Mouse (Mus musculus): Measurements from ENCODE around the gene Olfr689.
"Not testable (repeated sequence)": the region's sequence is repeated elsewhere in the genome, so short reads cannot be mapped to it uniquely, and the experiment has no call there.

Olfr689 gene

GRCm38 (mm10) chr7:105310865-105311264, at the start of gene Olfr689:
TSS of gene Olfr689 (plus strand) at chr7:105311165.
- DNase-seq, result no peak

GRCm38 (mm10) chr7:105272426-105272825, 38.5 kb upstream of the Olfr689 start:
- no peak for DNase-seq

- DNase-seq, result no peak
These were observed 23.2 kb upstream of the Olfr689 start, which contains the start of gene Olfr688 for GRCm38 (mm10) chr7:105287795-105288194. TSS of gene Olfr688 (plus strand) at chr7:105288095.

GRCm38 (mm10) chr7:105290051-105290450, 20.9 kb upstream of the Olfr689 start:
- no peak for DNase-seq

GRCm38 (mm10) chr7:105325302-105325701, 14.3 kb downstream of the Olfr689 start:
- DNase-seq, result no peak

- no peak for DNase-seq
These were observed 23.0 kb downstream of the Olfr689 start, which contains the start of gene Olfr690 for GRCm38 (mm10) chr7:105334004-105334403. TSS of gene Olfr690 (minus strand) at chr7:105334104.

- DNase-seq, result no peak
These were observed 31.2 kb downstream of the Olfr689 start, which contains the start of gene Olfr691 for GRCm38 (mm10) chr7:105342170-105342569. TSS of gene Olfr691 (minus strand) at chr7:105342270.

GRCm38 (mm10) chr7:105342752-105343151, 31.8 kb downstream of the Olfr689 start:
- no peak for DNase-seq

- not testable (repeated sequence) for DNase-seq
These were observed 45.1 kb downstream of the Olfr689 start for GRCm38 (mm10) chr7:105356064-105356463.

- not testable (repeated sequence) for DNase-seq
These were observed 45.5 kb downstream of the Olfr689 start for GRCm38 (mm10) chr7:105356487-105356886.

- no peak for DNase-seq
These were observed 50.7 kb downstream of the Olfr689 start for GRCm38 (mm10) chr7:105361713-105362112.

GRCm38 (mm10) chr7:105367268-105367667, 56.3 kb downstream of the Olfr689 start:
- DNase-seq, result no peak

- DNase-seq, result no peak
These were observed 57.0 kb downstream of the Olfr689 start, which contains the start of gene Olfr692 for GRCm38 (mm10) chr7:105367930-105368329. TSS of gene Olfr692 (plus strand) at chr7:105368230.

GRCm38 (mm10) chr7:105368521-105368920, 57.6 kb downstream of the Olfr689 start:
- DNase-seq, result no peak
